Mouse (Mus musculus) testis, adult 2 months (tissue): Measurements from ENCODE around the gene Slc39a11. TPM values are rescaled to one million over a fixed set of nuclear protein-coding genes. Genes with fewer than 3 reads are reported as not detected.

Experiments
- H3K27ac ChIP-seq: fragments of 200-500 bp; 2 replicates; pipeline ENCODE4 v1.5.1; 2012; ENCODE audit warnings: low read depth, low read length; ENCODE audit not compliant: control insufficient read depth, insufficient read depth
- H3K27me3 ChIP-seq: fragments of 200-500 bp; 2 replicates; pipeline ENCODE4 v1.6.1; 2012; ENCODE audit warnings: mild to moderate bottlenecking, low read length, moderate library complexity; ENCODE audit not compliant: control insufficient read depth, insufficient read depth
- H3K36me3 ChIP-seq: fragments of 200-500 bp; 2 replicates; pipeline ENCODE4 v1.6.1; 2012; ENCODE audit warnings: mild to moderate bottlenecking, low read length; ENCODE audit not compliant: control insufficient read depth, insufficient read depth
- H3K4me1 ChIP-seq: fragments of 200-500 bp; 2 replicates; pipeline ENCODE4 v1.6.1; 2012; ENCODE audit warnings: low read length; ENCODE audit not compliant: control insufficient read depth, insufficient read depth
- H3K4me3 ChIP-seq: fragments of 200-500 bp; 2 replicates; pipeline ENCODE4 v1.5.1; 2012; ENCODE audit warnings: low read depth, mild to moderate bottlenecking, low read length, moderate library complexity, mixed read lengths; ENCODE audit not compliant: control insufficient read depth
- CTCF ChIP-seq: fragments of 200-500 bp; IDR thresholded peaks from 2 replicates; pipeline ENCODE4 v1.5.1; 2012; ENCODE audit warnings: low read depth, mild to moderate bottlenecking, inconsistent platforms, low read length, moderate library complexity; ENCODE audit not compliant: control insufficient read depth, insufficient read depth, insufficient replicate concordance
- POLR2A ChIP-seq: fragments of 200-500 bp; IDR thresholded peaks from 2 replicates; pipeline ENCODE4 v1.6.1; 2012; ENCODE audit warnings: low read depth, mild to moderate bottlenecking, inconsistent platforms, low read length, moderate library complexity; ENCODE audit not compliant: control insufficient read depth
- polyA plus RNA-seq: library from polyadenylated mRNA; depleted of rRNA; stranded (reverse); fragments of >200 nt; gene quantifications from 2 replicates; pipeline ENCODE4 v1.2.3, GENCODE M21; 2012

The Slc39a11 gene
- polyA plus RNA-seq, 1 experiment = 8.9 TPM

GRCm38 (mm10) chr11:113611112-113611646, 38.7 kb downstream of the Slc39a11 start:
- Histone ChIP-seq H3K27me3 (no peaks in the 10 kb centered on the region), H3K27ac (no peak overlapping the region), H3K4me3 (no peak overlapping the region), H3K36me3 (no peaks in the 10 kb centered on the region), H3K4me1 (peaks cover 6% of the 10 kb centered on the region)
- TF ChIP-seq CTCF (no peak), POLR2A (no peak)

- no peak overlapping the region for H3K4me3 ChIP-seq
- no peak for TF ChIP-seq POLR2A
- no peak for TF ChIP-seq CTCF
- no peaks in the 10 kb centered on the region for H3K27me3 ChIP-seq
- H3K27ac ChIP-seq = no peak overlapping the region
- no peaks in the 10 kb centered on the region for H3K36me3 ChIP-seq
- peaks cover 6% of the 10 kb centered on the region for H3K4me1 ChIP-seq
Measured at GRCm38 (mm10) chr11:113610266-113610665, 39.6 kb downstream of the Slc39a11 start.

GRCm38 (mm10) chr11:113609581-113609980, 40.3 kb downstream of the Slc39a11 start:
- Histone ChIP-seq H3K4me1 (peaks cover 6% of the 10 kb centered on the region), H3K4me3 (no peak overlapping the region), H3K27ac (no peak overlapping the region), H3K36me3 (no peaks in the 10 kb centered on the region), H3K27me3 (no peaks in the 10 kb centered on the region)
- TF ChIP-seq POLR2A (no peak), CTCF (no peak)

GRCm38 (mm10) chr11:113607556-113607955, 42.3 kb downstream of the Slc39a11 start:
- no peak overlapping the region for H3K27ac ChIP-seq
- H3K4me1 ChIP-seq = peaks cover 6% of the 10 kb centered on the region
- no peaks in the 10 kb centered on the region for H3K27me3 ChIP-seq
- H3K4me3 ChIP-seq = 0 out of 2 replicates have a peak overlapping the region, but pooled peaks have one; percentile 3
- TF ChIP-seq POLR2A (no peak), CTCF (no peak)
- no peaks in the 10 kb centered on the region for H3K36me3 ChIP-seq

GRCm38 (mm10) chr11:113601616-113602343, 48.1 kb downstream of the Slc39a11 start:
- TF ChIP-seq CTCF = no peak
- no peak for TF ChIP-seq POLR2A
- H3K36me3 ChIP-seq = no peaks in the 10 kb centered on the region
- no peak overlapping the region for H3K27ac ChIP-seq
- H3K27me3 ChIP-seq = no peaks in the 10 kb centered on the region
- no peaks in the 10 kb centered on the region for H3K4me1 ChIP-seq
- no peak overlapping the region for H3K4me3 ChIP-seq

GRCm38 (mm10) chr11:113600526-113601245, 49.2 kb downstream of the Slc39a11 start:
- no peak for TF ChIP-seq CTCF
- no peak for TF ChIP-seq POLR2A
- Histone ChIP-seq H3K27me3 (no peaks in the 10 kb centered on the region), H3K4me3 (no peak overlapping the region), H3K4me1 (no peaks in the 10 kb centered on the region), H3K36me3 (no peaks in the 10 kb centered on the region), H3K27ac (no peak overlapping the region)

GRCm38 (mm10) chr11:113597632-113598031, 52.2 kb downstream of the Slc39a11 start:
- Histone ChIP-seq H3K27me3 (no peaks in the 10 kb centered on the region), H3K36me3 (no peaks in the 10 kb centered on the region), H3K4me1 (no peaks in the 10 kb centered on the region), H3K27ac (no peak overlapping the region), H3K4me3 (no peak overlapping the region)
- no peak for TF ChIP-seq CTCF
- no peak for TF ChIP-seq POLR2A
